Mouse (Mus musculus) kidney, postnatal 14 days (tissue): ENCODE data around the gene Rsrp1.
"Not testable (repeated sequence)": the region's sequence is repeated elsewhere in the genome, so short reads cannot be mapped to it uniquely, and the experiment has no call there.

Experiments used
- DNase-seq: peaks from one replicate; pipeline ENCODE4 v3.0.0; 2022; ENCODE audit warnings: mixed read lengths

The Rsrp1 gene

GRCm38 (mm10) chr4:134923258-134924018 is at the start of gene Rsrp1:
Gene Rsrp1 (plus strand): TSS chr4:134923592.
- DNase-seq: peak; percentile 99

GRCm38 (mm10) chr4:134876171-134876570 is 47.2 kb upstream of the Rsrp1 start:
- no peak for DNase-seq

GRCm38 (mm10) chr4:134879410-134879981 is 43.9 kb upstream of the Rsrp1 start:
- DNase-seq: peak; percentile 86

- no peak for DNase-seq
Measured at GRCm38 (mm10) chr4:134880041-134880440, 43.4 kb upstream of the Rsrp1 start.

GRCm38 (mm10) chr4:134883266-134883665 is 40.1 kb upstream of the Rsrp1 start:
- DNase-seq: peak; percentile 33

GRCm38 (mm10) chr4:134883808-134884207 is 39.6 kb upstream of the Rsrp1 start:
- DNase-seq: no peak

- DNase-seq: no peak
Measured at GRCm38 (mm10) chr4:134884364-134884763, 39.0 kb upstream of the Rsrp1 start.

- DNase-seq: peak; percentile 68
Measured at GRCm38 (mm10) chr4:134892096-134892495, 31.3 kb upstream of the Rsrp1 start.

- no peak for DNase-seq
Measured at GRCm38 (mm10) chr4:134897256-134897655, 26.1 kb upstream of the Rsrp1 start.

- DNase-seq: no peak
Measured at GRCm38 (mm10) chr4:134901126-134901525, 22.3 kb upstream of the Rsrp1 start.

- DNase-seq: no peak
Measured at GRCm38 (mm10) chr4:134903046-134903445, 20.3 kb upstream of the Rsrp1 start.

- DNase-seq: not testable (repeated sequence)
Measured at GRCm38 (mm10) chr4:134911406-134911805, 12.0 kb upstream of the Rsrp1 start.

GRCm38 (mm10) chr4:134913413-134913812 is 10.0 kb upstream of the Rsrp1 start:
- peak; percentile 65 for DNase-seq

- DNase-seq: no peak
Measured at GRCm38 (mm10) chr4:134914122-134914863, 9.1 kb upstream of the Rsrp1 start.

- DNase-seq: peak; percentile 96
Measured at GRCm38 (mm10) chr4:134914864-134915209, 8.6 kb upstream of the Rsrp1 start, which contains the start of gene Tmem50a. Gene Tmem50a (minus strand): TSS chr4:134915024.

- no peak for DNase-seq
Measured at GRCm38 (mm10) chr4:134915223-134916050, 8.0 kb upstream of the Rsrp1 start.

- no peak for DNase-seq
Measured at GRCm38 (mm10) chr4:134917194-134917593, 6.2 kb upstream of the Rsrp1 start.

- DNase-seq: peak; percentile 80
Measured at GRCm38 (mm10) chr4:134918381-134918780, 5.0 kb upstream of the Rsrp1 start.

GRCm38 (mm10) chr4:134919733-134920540 is 3.5 kb upstream of the Rsrp1 start:
- DNase-seq: no peak

- DNase-seq: no peak
Measured at GRCm38 (mm10) chr4:134920631-134921030, 2.8 kb upstream of the Rsrp1 start.

GRCm38 (mm10) chr4:134921703-134922102 is 1.7 kb upstream of the Rsrp1 start:
- no peak for DNase-seq
